Mouse (Mus musculus) neural tube, postnatal 0 days (tissue): ENCODE data around the gene Fam219a. TPM values are rescaled to one million over a fixed set of nuclear protein-coding genes. Genes with fewer than 3 reads are reported as not detected.

ENCODE experiments used
- polyA plus RNA-seq: library from polyadenylated mRNA; unstranded; fragments of >200 nt; fragmentation: Nextera tagmentation; extraction: Ambion mirVana; gene quantifications from 2 replicates; pipeline ENCODE4 v1.2.1, GENCODE M21; 2015

The Fam219a gene
- 23.3 and 24.7 TPM in 2 replicates for polyA plus RNA-seq

GRCm38 (mm10) chr4:41569411-41569885, at the start of gene Fam219a, which contains the start of gene Dnaic1:
TSS of gene Fam219a (minus strand) at chr4:41569538.
TSS of gene Dnaic1 (plus strand) at chr4:41569775.

GRCm38 (mm10) chr4:41517233-41517632, 52.1 kb downstream of the Fam219a start, which contains the start of gene 1110017D15Rik:
TSS of gene 1110017D15Rik (minus strand) at chr4:41517333.

GRCm38 (mm10) chr4:41502986-41503412, 66.3 kb downstream of the Fam219a start, which contains the start of gene AI464131:
TSS of gene AI464131 (minus strand) at chr4:41503076.

Other genes starting within 250 kb of the Fam219a start
- gene Ubap1, start 220.5 kb downstream of the Fam219a start, polyA plus RNA-seq = 55.6 and 55.8 TPM in 2 replicates
- gene Kif24, start 104.7 kb downstream of the Fam219a start, polyA plus RNA-seq = 1.2 and 1.4 TPM in 2 replicates
- gene Nudt2, start 104.4 kb downstream of the Fam219a start, polyA plus RNA-seq = 68.9 and 70.1 TPM in 2 replicates
- gene AI464131, start 66.5 kb downstream of the Fam219a start, polyA plus RNA-seq = 21.2 and 23.0 TPM in 2 replicates
- 14.3 and 17.3 TPM in 2 replicates for gene 1110017D15Rik, start 52.2 kb downstream of the Fam219a start, polyA plus RNA-seq
- 5.4 and 6.2 TPM in 2 replicates for gene Dnaic1, start 237 bp upstream of the Fam219a start, polyA plus RNA-seq
- 159 and 163 TPM in 2 replicates for gene Enho, start 70.8 kb upstream of the Fam219a start, polyA plus RNA-seq
- 20.0 and 21.0 TPM in 2 replicates for gene Cntfr, start 127.6 kb upstream of the Fam219a start, polyA plus RNA-seq
- gene Il11ra1, start 130.5 kb upstream of the Fam219a start, polyA plus RNA-seq = 48.2 and 49.9 TPM in 2 replicates
- gene Rpp25l, start 144.0 kb upstream of the Fam219a start, polyA plus RNA-seq = 56.4 and 57.5 TPM in 2 replicates
- 315 and 319 TPM in 2 replicates for gene Dctn3, start 153.6 kb upstream of the Fam219a start, polyA plus RNA-seq
- 0.95 and 0.98 TPM in 2 replicates for gene Arid3c, start 161.6 kb upstream of the Fam219a start, polyA plus RNA-seq
- 58.6 and 61.9 TPM in 2 replicates for gene Galt, start 185.7 kb upstream of the Fam219a start, polyA plus RNA-seq
- gene Sigmar1, start 186.6 kb upstream of the Fam219a start, polyA plus RNA-seq = 94.3 and 108 TPM in 2 replicates
- 269 and 276 TPM in 2 replicates for gene Ccl27a, start 204.7 kb upstream of the Fam219a start, polyA plus RNA-seq